Mouse (Mus musculus): Measurements from ENCODE around the gene Mrpl48. TPM values are rescaled to one million over a fixed set of nuclear protein-coding genes. Genes with fewer than 3 reads are reported as not detected.

Gene Mrpl48
- polyA plus RNA-seq, 1 experiment from 2014 or later: 89.4 TPM

DNA sequence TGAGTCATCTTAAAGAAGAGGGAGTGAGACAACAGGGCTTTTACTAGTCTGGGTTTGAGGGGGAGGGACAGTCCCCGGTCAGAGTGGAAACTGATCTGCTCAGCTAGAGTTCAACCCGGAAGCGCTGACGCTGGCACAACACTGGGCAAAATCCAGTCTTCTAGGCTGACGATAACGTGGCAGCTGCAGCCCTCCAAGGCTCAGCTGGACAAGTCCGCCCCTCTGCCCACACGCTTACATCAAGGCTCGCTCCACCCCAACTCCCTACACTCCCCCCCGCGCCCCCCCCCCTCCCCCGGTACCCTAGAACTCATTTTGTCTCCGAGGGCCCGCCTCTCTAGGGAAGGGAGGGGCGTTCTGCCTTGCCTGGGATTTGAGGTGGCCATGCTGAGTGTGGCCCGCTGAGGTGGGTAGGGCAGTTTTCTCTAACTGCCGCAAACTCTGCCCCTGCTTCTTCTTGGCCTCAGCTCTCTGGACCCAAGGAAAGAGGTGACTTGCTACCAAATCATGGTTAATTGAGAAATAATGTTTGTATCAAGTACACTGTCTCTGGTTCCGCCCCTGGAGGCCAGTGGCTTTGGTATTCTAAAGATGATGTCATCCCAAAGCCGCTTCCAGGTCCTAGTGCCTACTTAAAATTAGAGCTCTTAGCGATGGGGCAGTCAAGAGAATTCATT is 17.1 kb downstream of the Mrpl48 start:
- H3K4me3 ChIP-seq (ENCODE audit: low read depth, low read length): peak overlapping the region; percentile 56
- TF ChIP-seq CTCF (IDR thresholded peaks at IDR 0.05; ENCODE audit: low read depth): no peak
- H3K9me3 ChIP-seq (ENCODE audit: control insufficient read depth): no peaks in the 10 kb centered on the region
- peak overlapping the region; percentile 73 for H3K4me2 ChIP-seq (replicated peaks; ENCODE audit: low read depth)
- H3K9ac ChIP-seq (ENCODE audit: low read depth, low read length): peak overlapping the region; percentile 67
- no peaks in the 10 kb centered on the region for H3K4me1 ChIP-seq (replicated peaks; ENCODE audit: control insufficient read depth, insufficient read depth, low read length)
- no peaks in the 10 kb centered on the region for H3K27me3 ChIP-seq (replicated peaks; ENCODE audit: control insufficient read depth, insufficient read depth, low read length)
- H3K36me3 ChIP-seq (ENCODE audit: control insufficient read depth, insufficient read depth): no peaks in the 10 kb centered on the region
- WGBS: 3% methylated on average over 20 of the region's 20 CpGs
- ATAC-seq: peak; percentile 96
- peak overlapping the region; percentile 97 for H3K27ac ChIP-seq (ENCODE audit: low read depth, low read length)

DNA sequence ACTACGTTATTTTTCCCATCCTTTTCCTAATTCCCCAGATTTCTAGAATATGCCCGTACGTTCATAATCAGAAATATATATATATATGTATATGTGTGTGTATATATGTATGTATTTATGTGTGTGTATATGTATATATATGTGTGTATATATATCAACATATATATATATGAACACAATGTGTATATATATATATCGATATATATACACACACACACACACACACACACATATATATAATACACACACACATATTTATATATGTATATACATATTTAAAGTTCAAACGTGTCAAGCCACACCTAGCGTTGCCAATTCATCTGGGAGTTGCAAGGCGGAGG is 17.6 kb downstream of the Mrpl48 start:
- TF ChIP-seq CTCF (IDR thresholded peaks at IDR 0.05; ENCODE audit: low read depth): no peak
- 22% methylated on average over 7 of the region's 7 CpGs for WGBS
- peak overlapping the region; percentile 73 for H3K4me2 ChIP-seq (replicated peaks; ENCODE audit: low read depth)
- no peak for ATAC-seq
- H3K4me1 ChIP-seq (replicated peaks; ENCODE audit: control insufficient read depth, insufficient read depth, low read length): no peaks in the 10 kb centered on the region
- no peaks in the 10 kb centered on the region for H3K36me3 ChIP-seq (ENCODE audit: control insufficient read depth, insufficient read depth)
- H3K9ac ChIP-seq (ENCODE audit: low read depth, low read length): peak overlapping the region; percentile 67; the same call in 1 of the 2 replicates
- peak overlapping the region; percentile 56 for H3K4me3 ChIP-seq (ENCODE audit: low read depth, low read length)
- no peaks in the 10 kb centered on the region for H3K27me3 ChIP-seq (replicated peaks; ENCODE audit: control insufficient read depth, insufficient read depth, low read length)
- H3K27ac ChIP-seq (ENCODE audit: low read depth, low read length): peak overlapping the region; percentile 97
- no peaks in the 10 kb centered on the region for H3K9me3 ChIP-seq (ENCODE audit: control insufficient read depth)

DNA sequence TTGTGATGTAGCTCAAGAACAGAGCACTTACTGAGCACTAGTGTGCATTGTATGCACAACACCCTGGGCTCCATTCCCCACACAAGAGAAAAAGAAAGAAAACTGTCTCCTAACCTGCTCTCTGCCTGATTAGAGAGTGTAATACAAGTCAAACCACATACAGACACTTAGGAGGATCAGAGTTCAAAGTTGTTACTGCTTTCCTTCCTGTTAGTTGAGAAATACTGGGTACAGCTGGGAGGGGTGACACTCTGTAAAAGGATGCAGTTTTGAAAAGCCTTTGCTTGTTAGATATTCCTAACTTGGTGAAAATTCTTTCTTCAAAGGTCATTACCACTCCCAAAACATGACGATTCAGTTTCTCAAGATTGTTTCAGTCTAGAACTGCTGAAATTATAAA is 18.3 kb downstream of the Mrpl48 start:
- no peak for TF ChIP-seq CTCF (IDR thresholded peaks at IDR 0.05; ENCODE audit: low read depth)
- Histone ChIP-seq H3K9ac (ENCODE audit: low read depth, low read length) (peak overlapping the region; percentile 38; the same call in 1 of the 2 replicates), H3K4me1 (replicated peaks; ENCODE audit: control insufficient read depth, insufficient read depth, low read length) (no peaks in the 10 kb centered on the region), H3K9me3 (ENCODE audit: control insufficient read depth) (no peaks in the 10 kb centered on the region), H3K27me3 (replicated peaks; ENCODE audit: control insufficient read depth, insufficient read depth, low read length) (no peaks in the 10 kb centered on the region), H3K27ac (ENCODE audit: low read depth, low read length) (peak overlapping the region; percentile 88), H3K4me2 (replicated peaks; ENCODE audit: low read depth) (peak overlapping the region; percentile 44), H3K36me3 (ENCODE audit: control insufficient read depth, insufficient read depth) (no peaks in the 10 kb centered on the region), H3K4me3 (ENCODE audit: low read depth, low read length) (no peak overlapping the region)
- WGBS: 14% methylated on average over 1 of the region's 1 CpGs
- peak; percentile 66 for ATAC-seq

DNA sequence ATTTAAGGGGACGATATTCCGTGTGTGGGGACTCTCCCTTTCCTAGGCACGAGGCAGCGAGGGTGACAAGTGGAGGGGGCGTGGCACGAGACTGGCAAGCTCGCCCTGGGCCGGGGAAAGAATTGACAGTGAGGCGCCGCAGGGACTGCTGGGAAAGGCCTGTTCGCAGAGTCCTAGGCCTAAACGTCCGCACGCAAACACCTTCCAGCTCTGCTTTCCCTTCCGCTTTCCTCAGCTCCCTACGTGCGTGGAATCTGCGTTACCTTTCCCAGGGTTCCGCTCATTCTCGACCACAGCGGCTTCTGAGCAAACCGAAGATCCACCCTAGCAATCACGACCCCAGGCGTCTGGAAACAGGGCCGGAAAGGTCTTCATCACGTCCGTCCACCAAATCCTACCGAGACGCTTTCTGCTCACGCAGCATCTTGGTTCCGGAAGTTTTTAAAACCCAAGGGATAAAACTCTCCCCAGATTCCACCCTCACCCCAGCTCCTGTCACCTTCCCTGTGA is 25.3 kb downstream of the Mrpl48 start:
- Histone ChIP-seq H3K36me3 (ENCODE audit: control insufficient read depth, insufficient read depth) (no peaks in the 10 kb centered on the region), H3K4me1 (replicated peaks; ENCODE audit: control insufficient read depth, insufficient read depth, low read length) (peaks cover 2% of the 10 kb centered on the region; the same call in 1 of the 2 replicates), H3K27me3 (replicated peaks; ENCODE audit: control insufficient read depth, insufficient read depth, low read length) (no peaks in the 10 kb centered on the region), H3K4me2 (replicated peaks; ENCODE audit: low read depth) (peak overlapping the region; percentile 71), H3K27ac (ENCODE audit: low read depth, low read length) (peak overlapping the region; percentile 89), H3K4me3 (ENCODE audit: low read depth, low read length) (peak overlapping the region; percentile 54), H3K9me3 (ENCODE audit: control insufficient read depth) (no peaks in the 10 kb centered on the region), H3K9ac (ENCODE audit: low read depth, low read length) (peak overlapping the region; percentile 83)
- under 1% methylated on average over 31 of the region's 31 CpGs for WGBS
- no peak for TF ChIP-seq CTCF (IDR thresholded peaks at IDR 0.05; ENCODE audit: low read depth)
- ATAC-seq: peak; percentile 89

DNA sequence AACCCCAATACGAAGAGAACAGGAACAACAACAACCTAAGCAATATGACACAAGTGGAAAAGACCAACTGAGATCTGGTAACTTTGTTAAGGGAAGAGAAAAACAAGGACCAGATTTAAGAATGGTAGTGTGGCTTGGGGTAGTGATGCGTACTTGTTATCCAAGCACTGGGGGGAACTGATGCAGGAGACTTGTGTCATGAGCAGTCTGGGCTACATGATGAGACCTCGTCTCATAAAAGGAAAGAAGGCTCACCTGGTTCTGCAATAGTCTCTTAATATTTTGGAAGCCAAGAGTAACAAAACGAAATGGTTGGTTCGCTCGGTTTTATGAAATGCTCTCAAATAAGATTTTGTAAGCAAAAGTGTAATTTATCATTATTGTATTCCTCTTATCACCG is 25.9 kb downstream of the Mrpl48 start:
- peak overlapping the region; percentile 83; the same call in 1 of the 2 replicates for H3K9ac ChIP-seq (ENCODE audit: low read depth, low read length)
- no peak for ATAC-seq
- H3K4me2 ChIP-seq (replicated peaks; ENCODE audit: low read depth): peak overlapping the region; percentile 71
- H3K4me3 ChIP-seq (ENCODE audit: low read depth, low read length): peak overlapping the region; percentile 54
- WGBS: 38% methylated on average over 7 of the region's 7 CpGs
- no peaks in the 10 kb centered on the region for H3K9me3 ChIP-seq (ENCODE audit: control insufficient read depth)
- peaks cover 2% of the 10 kb centered on the region; the same call in 1 of the 2 replicates for H3K4me1 ChIP-seq (replicated peaks; ENCODE audit: control insufficient read depth, insufficient read depth, low read length)
- H3K27ac ChIP-seq (ENCODE audit: low read depth, low read length): peak overlapping the region; percentile 89; the same call in 1 of the 2 replicates
- no peak for TF ChIP-seq CTCF (IDR thresholded peaks at IDR 0.05; ENCODE audit: low read depth)
- H3K27me3 ChIP-seq (replicated peaks; ENCODE audit: control insufficient read depth, insufficient read depth, low read length): no peaks in the 10 kb centered on the region
- H3K36me3 ChIP-seq (ENCODE audit: control insufficient read depth, insufficient read depth): no peaks in the 10 kb centered on the region

DNA sequence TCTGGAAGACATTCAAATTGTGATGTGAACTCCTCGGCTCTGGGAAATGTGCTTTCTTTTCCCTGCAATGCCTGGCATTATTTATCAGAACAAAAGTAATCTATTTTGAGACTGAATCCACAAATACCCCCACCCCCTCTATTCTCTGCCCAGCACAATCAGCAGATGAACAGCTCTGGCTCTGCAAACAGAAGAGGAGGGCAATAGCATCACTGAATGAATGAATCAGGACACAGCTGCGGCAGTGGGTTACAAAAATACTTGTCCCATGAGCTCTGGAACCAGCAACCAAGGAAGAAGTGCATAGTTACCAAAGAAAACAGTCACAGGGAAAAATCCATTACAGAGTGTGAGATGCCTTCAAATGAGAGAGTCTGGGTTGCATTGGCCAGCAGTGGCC is 29.3 kb downstream of the Mrpl48 start:
- no peak overlapping the region for H3K4me2 ChIP-seq (replicated peaks; ENCODE audit: low read depth)
- no peaks in the 10 kb centered on the region for H3K27me3 ChIP-seq (replicated peaks; ENCODE audit: control insufficient read depth, insufficient read depth, low read length)
- no peak for TF ChIP-seq CTCF (IDR thresholded peaks at IDR 0.05; ENCODE audit: low read depth)
- H3K4me1 ChIP-seq (replicated peaks; ENCODE audit: control insufficient read depth, insufficient read depth, low read length): peaks cover 2% of the 10 kb centered on the region; the same call in 1 of the 2 replicates
- H3K9ac ChIP-seq (ENCODE audit: low read depth, low read length): no peak overlapping the region
- H3K4me3 ChIP-seq (ENCODE audit: low read depth, low read length): no peak overlapping the region
- 0 out of 2 replicates have a peak, but pooled peaks cover 5% of the 10 kb centered on the region for H3K36me3 ChIP-seq (ENCODE audit: control insufficient read depth, insufficient read depth)
- H3K27ac ChIP-seq (ENCODE audit: low read depth, low read length): no peak overlapping the region
- 85% methylated on average over 2 of the region's 2 CpGs for WGBS
- H3K9me3 ChIP-seq (ENCODE audit: control insufficient read depth): no peaks in the 10 kb centered on the region
- no peak for ATAC-seq
